Mouse (Mus musculus) left cerebral cortex, postnatal 36 days (tissue): ENCODE measurements around the gene Pxmp4. TPM values are rescaled to one million over a fixed set of nuclear protein-coding genes. Genes with fewer than 3 reads are reported as not detected.

Source experiments
- DNase-seq, 2 experiments: peaks; one replicate each; pipeline ENCODE4 v3.0.0; 2021 to 2022; ENCODE audit warnings: low spot score in 2 of 2, mixed read lengths in 1 of 2
- intact Hi-C: fragments of 180-260 bp; cut with DNase I; formaldehyde crosslinking; loops from one replicate; pipeline ENCODE4 v1.15.1; 2025
- total RNA-seq, 2 experiments: library from RNA; stranded (reverse); gene quantifications; 2 replicates each; pipeline ENCODE4 v1.2.3; 2021

Gene Pxmp4
- total RNA-seq, 2 experiments from 2014 or later: 12.4 to 13.9 TPM

GRCm38 (mm10) chr2:154551927-154552326 lies 51.6 kb downstream of the Pxmp4 start:
- intact Hi-C loops: loop anchor here (2.0 kb wide), 1 partner anchor 61 kb away; the partner anchor contains the start of genes 4930519P11Rik and Zfp341
- no peak for DNase-seq

GRCm38 (mm10) chr2:154551476-154551875 lies 52.0 kb downstream of the Pxmp4 start, which contains the start of gene Actl10:
Gene Actl10, plus strand, starts transcription at chr2:154551776.
- no peak for DNase-seq
- intact Hi-C loops: no loop called here

GRCm38 (mm10) chr2:154550937-154551336 lies 52.6 kb downstream of the Pxmp4 start:
- no peak for DNase-seq
- intact Hi-C loops: no loop called here

GRCm38 (mm10) chr2:154549886-154550189 lies 53.7 kb downstream of the Pxmp4 start:
- no peak for DNase-seq
- intact Hi-C loops: no loop called here

GRCm38 (mm10) chr2:154549127-154549885 lies 54.2 kb downstream of the Pxmp4 start:
- intact Hi-C loops: no loop called here
- peak; percentile 61 to 64 for DNase-seq

GRCm38 (mm10) chr2:154548688-154549087 lies 54.8 kb downstream of the Pxmp4 start:
- DNase-seq: no peak
- intact Hi-C loops: no loop called here

GRCm38 (mm10) chr2:154546711-154547110 lies 56.8 kb downstream of the Pxmp4 start, which contains the start of gene 1700003F12Rik:
Gene 1700003F12Rik, plus strand, starts transcription at chr2:154547085.
- no peak for DNase-seq
- intact Hi-C loops: no loop called here

GRCm38 (mm10) chr2:154543567-154544347 lies 59.8 kb downstream of the Pxmp4 start:
- DNase-seq: peak; percentile 54 to 62
- intact Hi-C loops: no loop called here

- DNase-seq: no peak
- intact Hi-C loops: no loop called here
These were observed 61.9 kb downstream of the Pxmp4 start for GRCm38 (mm10) chr2:154541630-154542029.

GRCm38 (mm10) chr2:154539720-154540119 lies 63.8 kb downstream of the Pxmp4 start:
- intact Hi-C loops: loop anchor here (1.0 to 10.0 kb wide), 2 partner anchors 65 to 122 kb away; no protein-coding TSS in a partner anchor

GRCm38 (mm10) chr2:154538710-154539109 lies 64.8 kb downstream of the Pxmp4 start:
- intact Hi-C loops: loop anchor here (1.0 to 10.0 kb wide), 2 partner anchors 64 to 121 kb away; no protein-coding TSS in a partner anchor
- DNase-seq: no peak

More at GRCm38 (mm10) chr2:154539720-154540119, 63.8 kb downstream of the Pxmp4 start:
- DNase-seq: no peak

GRCm38 (mm10) chr2:154538310-154538709 lies 65.2 kb downstream of the Pxmp4 start:
- intact Hi-C loops: loop anchor here (10.0 kb wide), 1 partner anchor 64 kb away; no protein-coding TSS in a partner anchor
- peak; percentile 68 to 71 for DNase-seq

Other genes with a start within 250 kb of the Pxmp4 start
- gene Cdk5rap1, start 230.7 kb downstream of the Pxmp4 start, total RNA-seq: 10 to 100 TPM; 11.2 to 17.5 TPM
- 10 to 100 TPM; 35.5 to 36.3 TPM for gene Snta1, start 195.6 kb downstream of the Pxmp4 start, total RNA-seq
- gene Cbfa2t2, start 167.2 kb downstream of the Pxmp4 start, total RNA-seq: 10 to 100 TPM; 48.1 to 64.3 TPM
- 1 to 10 TPM in 1 of 2 experiments, under 1 TPM in 1; 0.49 to 1.2 TPM for gene 1700003F12Rik, start 56.6 kb downstream of the Pxmp4 start, total RNA-seq
- gene Actl10, start 51.9 kb downstream of the Pxmp4 start, total RNA-seq: not detected
- gene Necab3, start 44.8 kb downstream of the Pxmp4 start, total RNA-seq: 10 to 100 TPM; 88.7 to 95.3 TPM
- 10 to 100 TPM; 10.2 to 14.6 TPM for gene E2f1, start 33.8 kb downstream of the Pxmp4 start, total RNA-seq
- 10 to 100 TPM; 11.8 to 12.9 TPM for gene Zfp341, start 9.6 kb upstream of the Pxmp4 start, total RNA-seq
- gene 4930519P11Rik, start 9.7 kb upstream of the Pxmp4 start, total RNA-seq: not detected
- gene Chmp4b, start 48.0 kb upstream of the Pxmp4 start, total RNA-seq: 100 to 1,000 TPM; 202 to 234 TPM
- not detected for gene Gm14214, start 166.3 kb upstream of the Pxmp4 start, total RNA-seq
- gene Raly, start 187.4 kb upstream of the Pxmp4 start, total RNA-seq: 100 to 1,000 TPM in 1 of 2 experiments, 10 to 100 TPM in 1; 99.7 to 112 TPM
- gene a, start 187.7 kb upstream of the Pxmp4 start, total RNA-seq: not detected